Mouse (Mus musculus) heart, embryonic 12.5 days (tissue): ENCODE data around the gene Sec23a. TPM values are rescaled to one million over a fixed set of nuclear protein-coding genes. Genes with fewer than 3 reads are reported as not detected.
"Not testable (repeated sequence)": the region's sequence is repeated elsewhere in the genome, so short reads cannot be mapped to it uniquely, and the experiment has no call there.

Experiments used
- ATAC-seq: fragments of 200-750 bp; cut with Nextera tagmentation; 2 replicates; pipeline ENCODE4 v1.8.0; 2017; ENCODE audit warnings: moderate TSS enrichment, moderate library complexity; ENCODE audit not compliant: insufficient number of reproducible peaks, low FRiP score
- H3K27ac ChIP-seq: fragments of 300-500 bp; sonication (generic); 2 replicates; pipeline ENCODE4 v1.5.1; 2016; ENCODE audit warnings: mild to moderate bottlenecking, moderate library complexity; ENCODE audit not compliant: poor library complexity, severe bottlenecking
- H3K27me3 ChIP-seq: fragments of 300-500 bp; sonication (generic); replicated peaks from 2 replicates; pipeline ENCODE4 v1.6.1; 2016; ENCODE audit warnings: mild to moderate bottlenecking, moderate library complexity
- H3K36me3 ChIP-seq: fragments of 300-500 bp; sonication (generic); 2 replicates; pipeline ENCODE4 v1.6.1; 2016; ENCODE audit warnings: mild to moderate bottlenecking, moderate library complexity
- H3K4me1 ChIP-seq: fragments of 300-500 bp; sonication (generic); replicated peaks from 2 replicates; pipeline ENCODE4 v1.6.1; 2016; ENCODE audit warnings: mild to moderate bottlenecking
- H3K4me2 ChIP-seq: fragments of 300-500 bp; sonication (generic); 2 replicates; pipeline ENCODE4 v1.6.1; 2016; ENCODE audit warnings: mild to moderate bottlenecking, moderate library complexity
- H3K4me3 ChIP-seq: fragments of 300-500 bp; sonication (generic); 2 replicates; pipeline ENCODE4 v1.5.1; 2016; ENCODE audit warnings: mild to moderate bottlenecking
- H3K9ac ChIP-seq: fragments of 300-500 bp; sonication (generic); 2 replicates; pipeline ENCODE4 v1.6.1; 2016; ENCODE audit warnings: mild to moderate bottlenecking, moderate library complexity
- H3K9me3 ChIP-seq: fragments of 300-500 bp; sonication (generic); replicated peaks from 2 replicates; pipeline ENCODE4 v1.6.1; 2016; ENCODE audit warnings: mild to moderate bottlenecking, moderate library complexity
- WGBS: fragments of 180-500 bp; shearing (Covaris S2); methylation state at CpG from one replicate; pipeline ENCODE4 v1.1.7; 2016; 5-methylcytosine and 5-hydroxymethylcytosine counted together
- polyA plus RNA-seq: library from polyadenylated mRNA; unstranded; fragments of >200 nt; fragmentation: Nextera tagmentation; extraction: Ambion mirVana; gene quantifications from 2 replicates; pipeline ENCODE4 v1.2.1, GENCODE M21; 2016

Sec23a gene
- polyA plus RNA-seq, 1 experiment from 2014 or later: 93.0 TPM

DNA sequence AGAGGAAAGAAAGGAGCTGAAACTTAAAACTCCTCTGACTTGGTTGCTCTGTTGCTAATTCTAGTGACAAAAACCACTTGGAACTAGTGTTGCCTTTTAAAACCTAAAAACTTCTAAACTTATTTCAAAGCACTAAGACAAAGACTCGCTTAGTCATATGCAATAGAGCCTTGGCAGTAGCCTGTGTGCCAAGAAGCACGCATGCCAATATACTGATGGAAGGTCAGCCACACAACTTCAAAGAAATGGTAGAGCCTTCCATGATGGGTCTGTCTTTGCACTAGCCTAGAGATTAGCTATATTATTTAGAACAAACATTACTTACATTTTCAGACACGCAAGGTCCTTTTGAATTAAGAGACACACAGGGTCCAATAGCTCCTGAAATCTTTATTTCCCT is 26.1 kb downstream of the Sec23a start:
- H3K4me1 ChIP-seq: no peaks in the 10 kb centered on the region
- H3K9ac ChIP-seq: no peak overlapping the region
- WGBS: 96% methylated on average over 3 of the region's 3 CpGs
- H3K27ac ChIP-seq: no peak overlapping the region
- no peaks in the 10 kb centered on the region for H3K9me3 ChIP-seq
- ATAC-seq: no peak
- peaks cover 80% of the 10 kb centered on the region for H3K36me3 ChIP-seq
- no peaks in the 10 kb centered on the region for H3K27me3 ChIP-seq
- H3K4me3 ChIP-seq: no peak overlapping the region
- H3K4me2 ChIP-seq: no peak overlapping the region

DNA sequence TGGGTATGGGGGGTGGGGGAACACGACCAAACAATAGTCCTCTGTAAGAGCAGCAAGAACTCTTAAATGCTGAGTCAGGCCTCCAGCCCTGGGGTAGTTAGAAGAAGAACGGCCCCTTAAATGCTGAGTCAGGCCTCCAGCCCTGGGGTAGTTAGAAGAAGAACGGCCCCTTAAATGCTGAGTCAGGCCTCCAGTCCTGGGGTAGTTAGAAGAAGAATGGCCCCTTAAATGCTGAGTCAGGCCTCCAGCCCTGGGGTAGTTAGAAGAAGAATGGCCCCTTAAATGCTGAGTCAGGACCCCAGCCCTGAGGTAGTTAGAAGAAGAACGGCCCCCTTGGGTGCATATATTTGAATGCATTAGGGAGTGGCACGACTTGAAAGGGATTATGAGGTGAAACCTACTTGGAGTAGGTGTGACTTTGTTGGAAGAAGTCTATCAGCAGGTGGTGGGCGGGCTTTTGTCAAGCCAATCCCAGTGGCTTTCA is 30.6 kb downstream of the Sec23a start:
- 0 out of 2 replicates have a peak overlapping the region, but pooled peaks have one; percentile 18 for H3K27ac ChIP-seq
- H3K27me3 ChIP-seq, H3K4me2 ChIP-seq, H3K9me3 ChIP-seq, H3K4me3 ChIP-seq, H3K4me1 ChIP-seq, H3K9ac ChIP-seq: not testable (repeated sequence)
- peak; percentile 85 for ATAC-seq
- 67% methylated on average over 6 of the region's 6 CpGs for WGBS
- H3K36me3 ChIP-seq: peaks cover 70% of the 10 kb centered on the region

DNA sequence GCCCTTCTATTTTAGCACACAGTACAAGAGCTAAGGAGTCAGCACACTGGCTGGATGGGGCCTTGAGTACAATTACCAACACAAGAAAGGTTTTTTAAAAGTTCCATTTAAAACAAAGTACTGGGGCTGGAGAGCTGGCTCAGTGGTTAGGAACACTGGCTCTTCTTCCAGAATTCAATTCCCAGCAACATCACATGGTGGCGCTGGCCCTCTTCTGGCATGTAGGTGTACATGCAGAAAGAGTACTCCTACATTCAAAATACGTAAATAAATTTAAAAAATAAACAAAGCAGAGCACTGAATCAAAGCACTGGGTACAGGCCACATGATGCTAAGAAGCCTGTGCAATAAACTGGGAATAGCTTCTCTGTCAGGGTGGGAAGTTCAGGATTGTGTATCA is 34.9 kb downstream of the Sec23a start:
- Histone ChIP-seq H3K9ac (no peak overlapping the region), H3K4me2 (no peak overlapping the region), H3K9me3 (no peaks in the 10 kb centered on the region), H3K27me3 (no peaks in the 10 kb centered on the region), H3K4me1 (no peaks in the 10 kb centered on the region), H3K4me3 (no peak overlapping the region), H3K36me3 (peaks cover 65% of the 10 kb centered on the region), H3K27ac (no peak overlapping the region)
- no peak for ATAC-seq
- 80% methylated on average over 2 of the region's 2 CpGs for WGBS

DNA sequence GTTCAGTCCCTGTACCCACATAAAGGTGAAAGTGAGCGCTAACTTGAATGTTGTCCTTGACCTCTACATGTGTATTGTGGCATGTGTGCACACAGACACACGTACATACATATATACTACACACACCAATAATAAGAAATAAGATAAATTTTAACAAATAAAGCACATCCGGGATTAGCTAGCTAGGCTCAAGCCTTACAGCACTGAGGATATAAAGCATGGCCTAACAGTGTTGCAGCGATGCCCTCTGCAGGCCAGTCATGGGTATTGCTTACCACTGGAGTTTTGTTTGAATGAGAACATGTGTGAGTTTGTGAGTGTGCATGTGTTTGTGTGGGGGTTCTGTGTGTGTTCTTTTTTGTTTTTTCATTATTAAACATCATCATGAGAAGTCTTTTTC is 47.2 kb downstream of the Sec23a start:
- Histone ChIP-seq H3K36me3 (peaks cover 56% of the 10 kb centered on the region), H3K4me1 (peaks cover 15% of the 10 kb centered on the region), H3K9me3 (no peaks in the 10 kb centered on the region), H3K9ac (no peak overlapping the region), H3K27me3 (no peaks in the 10 kb centered on the region), H3K27ac (no peak overlapping the region), H3K4me2 (no peak overlapping the region), H3K4me3 (no peak overlapping the region)
- no peak for ATAC-seq
- 70% methylated on average over 4 of the region's 4 CpGs for WGBS

DNA sequence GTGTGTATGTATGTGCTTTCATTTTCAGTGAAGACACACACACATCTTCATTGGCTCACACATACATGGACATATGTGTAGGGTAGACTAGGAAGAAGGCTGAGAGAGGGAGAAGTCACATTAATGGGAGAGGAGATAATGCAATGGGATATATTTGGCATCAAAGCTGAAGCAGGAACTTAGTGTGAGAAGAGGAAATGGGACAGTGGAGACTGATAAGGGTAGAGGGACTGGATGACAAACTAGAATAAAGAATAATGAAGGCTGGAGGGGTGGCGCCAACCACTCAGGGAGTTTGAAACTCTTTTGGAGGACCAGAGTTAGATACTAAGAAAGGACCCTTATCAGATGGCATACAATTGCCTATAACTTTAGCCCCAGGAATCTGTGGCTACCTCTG is 51.0 kb downstream of the Sec23a start:
- no peak overlapping the region for H3K9ac ChIP-seq
- no peak overlapping the region for H3K4me3 ChIP-seq
- ATAC-seq: no peak
- H3K27ac ChIP-seq: peak overlapping the region; percentile 57; the same call in 1 of the 2 replicates
- no peak overlapping the region for H3K4me2 ChIP-seq
- WGBS: 50% methylated on average over 1 of the region's 1 CpGs
- H3K36me3 ChIP-seq: peaks cover 35% of the 10 kb centered on the region
- H3K4me1 ChIP-seq: peaks cover 15% of the 10 kb centered on the region
- no peaks in the 10 kb centered on the region for H3K9me3 ChIP-seq
- no peaks in the 10 kb centered on the region for H3K27me3 ChIP-seq

DNA sequence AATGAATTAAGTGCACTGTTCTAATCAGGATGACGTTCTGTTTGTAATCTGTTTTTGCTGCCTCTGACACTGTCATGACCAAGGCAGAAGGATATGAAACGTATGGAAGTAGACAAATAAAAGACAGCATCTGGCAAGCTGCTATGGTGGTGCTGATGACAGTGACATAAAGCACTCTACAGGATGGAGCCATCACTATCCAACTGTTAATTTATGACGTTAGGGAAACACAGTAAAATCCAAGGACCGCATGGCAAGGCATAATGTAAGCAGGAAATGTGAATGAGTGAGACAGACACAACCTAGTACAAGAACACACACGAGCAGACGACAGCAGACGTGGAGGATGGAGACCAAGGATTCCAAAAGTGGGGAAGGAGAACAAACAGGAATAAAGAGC is 55.2 kb downstream of the Sec23a start:
- ATAC-seq: no peak
- H3K4me1 ChIP-seq: peaks cover 13% of the 10 kb centered on the region
- H3K4me2 ChIP-seq: no peak overlapping the region
- WGBS: 63% methylated on average over 7 of the region's 7 CpGs
- H3K9me3 ChIP-seq: no peaks in the 10 kb centered on the region
- H3K4me3 ChIP-seq: no peak overlapping the region
- H3K36me3 ChIP-seq: peaks cover 4% of the 10 kb centered on the region
- H3K9ac ChIP-seq: no peak overlapping the region
- H3K27ac ChIP-seq: no peak overlapping the region
- no peaks in the 10 kb centered on the region for H3K27me3 ChIP-seq

DNA sequence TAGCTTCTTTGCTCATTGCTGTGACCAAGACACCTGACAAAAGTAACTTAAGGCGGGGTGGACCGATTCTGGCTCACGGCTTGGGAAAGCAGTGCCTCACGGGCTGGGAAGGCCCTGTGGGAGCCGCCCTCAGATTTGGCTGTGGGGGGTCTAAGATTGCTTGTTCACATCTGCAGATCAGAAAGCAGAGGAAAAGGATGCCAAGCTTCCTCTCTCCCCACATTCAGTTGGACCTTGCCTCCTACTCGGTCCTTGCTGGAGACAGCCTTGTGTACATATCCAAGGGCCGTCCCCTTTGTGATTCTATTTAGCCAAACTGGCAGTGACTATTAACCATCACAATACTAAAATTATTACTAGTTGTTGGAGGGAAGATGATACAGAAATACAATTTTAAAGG is 55.7 kb downstream of the Sec23a start:
- Histone ChIP-seq H3K4me2 (no peak overlapping the region), H3K9me3 (no peaks in the 10 kb centered on the region), H3K36me3 (peaks cover 4% of the 10 kb centered on the region), H3K9ac (no peak overlapping the region), H3K27ac (no peak overlapping the region), H3K27me3 (no peaks in the 10 kb centered on the region), H3K4me1 (peaks cover 12% of the 10 kb centered on the region), H3K4me3 (no peak overlapping the region)
- ATAC-seq: no peak
- 78% methylated on average over 7 of the region's 7 CpGs for WGBS

DNA sequence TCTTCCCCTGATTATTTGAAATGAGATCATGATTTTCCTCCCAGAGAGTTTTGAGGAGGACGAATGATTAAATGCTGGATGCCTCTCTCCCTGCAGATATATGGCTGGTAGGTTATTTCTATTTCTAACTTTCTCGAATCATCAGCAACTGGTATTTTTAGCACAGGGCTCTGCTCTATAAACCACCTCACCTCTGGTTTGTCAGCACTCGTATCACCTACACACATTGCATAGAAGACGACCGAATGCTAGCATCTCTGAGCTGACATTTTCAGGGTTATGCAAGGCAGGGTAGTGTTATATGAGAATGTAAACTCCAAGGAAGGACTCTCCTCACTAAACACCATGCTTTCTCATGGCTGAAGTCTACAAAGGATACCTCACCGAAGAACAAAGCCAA is 63.9 kb downstream of the Sec23a start:
- Histone ChIP-seq H3K4me3 (no peak overlapping the region), H3K9ac (no peak overlapping the region), H3K27me3 (no peaks in the 10 kb centered on the region), H3K4me1 (0 out of 2 replicates have a peak, but pooled peaks cover 6% of the 10 kb centered on the region), H3K9me3 (no peaks in the 10 kb centered on the region), H3K36me3 (no peaks in the 10 kb centered on the region), H3K27ac (peak overlapping the region; percentile 31), H3K4me2 (peak overlapping the region; percentile 13; the same call in 1 of the 2 replicates)
- WGBS: 45% methylated on average over 6 of the region's 6 CpGs
- ATAC-seq: peak; percentile 51; the same call in 1 of the 2 replicates

DNA sequence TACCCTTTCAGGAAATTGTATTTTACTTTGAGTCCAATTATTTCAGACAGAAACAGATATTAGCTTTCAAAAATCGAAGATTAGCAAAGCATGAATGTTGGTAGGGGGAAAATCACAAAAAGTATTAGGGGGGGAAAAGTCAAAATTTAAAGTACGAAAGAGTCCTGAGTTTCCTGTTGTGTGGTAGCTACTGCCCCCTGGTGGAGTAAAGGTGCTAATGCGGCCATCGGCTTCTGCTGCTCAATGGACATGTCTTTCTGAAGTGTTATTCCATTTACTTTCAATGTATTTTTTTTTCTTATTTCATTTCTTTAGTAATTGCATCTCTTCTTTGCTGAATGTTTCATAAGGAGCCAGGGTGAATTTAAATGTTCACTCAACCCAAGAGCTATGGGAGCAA is 64.6 kb downstream of the Sec23a start:
- Histone ChIP-seq H3K27me3 (no peaks in the 10 kb centered on the region), H3K4me1 (0 out of 2 replicates have a peak, but pooled peaks cover 6% of the 10 kb centered on the region), H3K27ac (peak overlapping the region; percentile 64; the same call in 1 of the 2 replicates), H3K4me2 (no peak overlapping the region), H3K9me3 (no peaks in the 10 kb centered on the region), H3K9ac (no peak overlapping the region), H3K36me3 (no peaks in the 10 kb centered on the region), H3K4me3 (no peak overlapping the region)
- WGBS: 17% methylated on average over 4 of the region's 4 CpGs
- ATAC-seq: no peak

DNA sequence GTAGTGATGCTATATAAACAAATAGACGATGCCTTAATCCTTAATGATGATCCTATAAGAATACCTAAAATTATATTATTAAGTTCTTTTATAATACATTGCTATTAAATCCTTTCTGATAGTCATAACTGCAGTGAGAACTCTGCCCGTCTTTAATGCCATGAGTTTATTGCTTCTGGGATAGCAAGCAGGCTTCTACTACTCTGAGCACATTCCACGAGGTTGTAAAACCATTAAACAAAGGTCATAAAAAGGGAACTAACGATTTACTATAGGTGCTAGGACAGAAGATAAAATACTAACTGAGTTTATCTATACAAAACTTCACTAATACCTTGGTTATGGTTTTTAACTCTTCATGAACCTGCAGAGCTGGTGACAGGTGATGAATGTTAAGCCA is 69.3 kb downstream of the Sec23a start:
- WGBS: 74% methylated on average over 4 of the region's 4 CpGs

DNA sequence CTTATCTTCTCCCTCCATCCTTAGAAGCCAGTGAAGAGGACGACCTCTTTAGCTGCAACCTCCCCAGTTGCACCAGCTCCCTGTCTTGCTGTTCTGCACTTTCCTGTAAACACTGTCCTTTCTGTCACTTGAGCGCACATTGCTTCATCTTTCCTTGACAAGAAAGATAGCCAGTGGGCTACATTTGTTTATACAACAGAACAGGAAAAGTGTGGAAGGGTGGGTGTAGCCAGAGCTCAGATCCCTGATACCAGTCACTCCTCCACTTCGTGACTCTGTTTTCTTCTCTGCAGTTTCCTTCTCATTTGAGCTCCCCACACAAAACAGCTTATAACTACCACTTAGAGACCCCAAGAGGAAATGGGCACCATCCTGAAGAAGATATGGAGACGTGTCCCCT is 77.2 kb downstream of the Sec23a start:
- Histone ChIP-seq H3K27me3 (no peaks in the 10 kb centered on the region), H3K9ac (no peak overlapping the region), H3K4me1 (peaks cover 14% of the 10 kb centered on the region), H3K27ac (no peak overlapping the region), H3K36me3 (no peaks in the 10 kb centered on the region), H3K4me2 (no peak overlapping the region), H3K4me3 (no peak overlapping the region), H3K9me3 (no peaks in the 10 kb centered on the region)
- 32% methylated on average over 4 of the region's 4 CpGs for WGBS
- no peak for ATAC-seq

More for the DNA sequence above, 69.3 kb downstream of the Sec23a start:
- no peak for ATAC-seq
- Histone ChIP-seq H3K9me3 (no peaks in the 10 kb centered on the region), H3K4me3 (no peak overlapping the region), H3K9ac (no peak overlapping the region), H3K4me2 (no peak overlapping the region), H3K4me1 (no peaks in the 10 kb centered on the region), H3K27ac (no peak overlapping the region), H3K27me3 (no peaks in the 10 kb centered on the region), H3K36me3 (no peaks in the 10 kb centered on the region)

DNA sequence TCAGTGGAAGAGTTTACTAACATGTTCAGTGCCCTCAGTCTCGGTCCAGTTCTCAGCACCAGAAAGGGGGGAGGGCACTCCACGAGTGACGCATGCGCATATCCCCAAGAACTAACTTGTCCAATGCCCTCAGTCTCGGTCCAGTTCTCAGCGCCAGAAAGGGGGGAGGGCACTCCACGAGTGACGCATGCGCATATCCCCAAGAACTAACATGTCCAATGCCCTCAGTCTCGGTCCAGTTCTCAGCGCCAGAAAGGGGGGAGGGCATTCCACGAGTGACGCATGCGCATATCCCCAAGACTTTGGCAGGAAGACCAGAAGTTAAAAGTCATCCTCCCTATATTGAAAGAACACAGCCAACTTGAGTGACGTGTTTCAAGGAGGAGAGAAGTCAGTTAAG is 86.8 kb downstream of the Sec23a start:
- Histone ChIP-seq H3K36me3 (no peaks in the 10 kb centered on the region), H3K9ac (no peak overlapping the region), H3K9me3 (no peaks in the 10 kb centered on the region), H3K4me2 (no peak overlapping the region), H3K4me3 (no peak overlapping the region), H3K27me3 (no peaks in the 10 kb centered on the region), H3K4me1 (no peaks in the 10 kb centered on the region), H3K27ac (no peak overlapping the region)
- no peak for ATAC-seq
- WGBS: 86% methylated on average over 15 of the region's 15 CpGs
